Mouse (Mus musculus): ENCODE measurements around the gene Tmem207. TPM values are rescaled to one million over a fixed set of nuclear protein-coding genes. Genes with fewer than 3 reads are reported as not detected.

Gene Tmem207
- polyA plus RNA-seq, 1 experiment: not detected

GRCm38 (mm10) chr16:26462835-26463234, 63.7 kb downstream of the Tmem207 start, which contains the start of gene Cldn16:
Gene Cldn16 (plus strand): TSS chr16:26463135.
- DNase-seq (ENCODE audit: extremely low spot score in 1 of 2, low spot score in 1 of 2): no peak

DNA sequence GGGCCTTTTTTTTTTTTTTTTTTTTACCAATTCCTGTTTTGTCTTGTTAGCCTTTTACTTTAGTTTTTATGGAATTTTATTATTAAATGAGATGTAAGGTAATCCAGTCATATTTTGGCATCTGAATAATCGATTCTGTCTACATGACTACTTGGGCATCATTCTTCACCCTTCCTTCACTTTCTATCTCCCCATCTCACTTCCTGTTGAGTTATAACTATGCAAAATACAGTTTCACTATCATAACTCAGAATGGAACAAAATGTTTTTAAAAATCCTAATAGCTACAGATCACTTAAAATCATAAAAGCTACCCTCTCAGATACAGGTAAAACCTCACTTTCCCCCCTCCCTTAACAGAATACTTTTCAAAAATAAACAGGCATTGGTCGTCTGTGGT, 70.4 kb downstream of the Tmem207 start:
- no peak for DNase-seq (ENCODE audit: extremely low spot score in 1 of 2, low spot score in 1 of 2)

GRCm38 (mm10) chr16:26454163-26454562, 72.4 kb downstream of the Tmem207 start:
- no peak for DNase-seq (ENCODE audit: extremely low spot score in 1 of 2, low spot score in 1 of 2)

Other genes starting within 250 kb of the Tmem207 start
- gene Cldn1, start 154.9 kb downstream of the Tmem207 start, polyA plus RNA-seq (2012; rRNA removed): 1.3 and 1.9 TPM in 2 replicates
- not detected in 2 replicates for gene Cldn16, start 63.6 kb downstream of the Tmem207 start, polyA plus RNA-seq (2012; rRNA removed)
- gene Il1rap, start 54.9 kb upstream of the Tmem207 start, polyA plus RNA-seq (2012; rRNA removed): 19.2 and 20.3 TPM in 2 replicates